ENCODE assay signal across 8 mouse cellular contexts in genomic region chr9:88326930-88327901, GRCm38 (mm10). TPM values are rescaled to one million over a fixed set of nuclear protein-coding genes. Genes with fewer than 3 reads are reported as not detected.
DNase-seq lines count a peak whose midpoint lies in the region; ATAC-seq and TF ChIP-seq lines count a peak whose summit lies in the region.

TSS of gene Nt5e (plus strand) at chr9:88327197.

- H3K9ac ChIP-seq in MEL (ENCODE audit: control insufficient read depth, low read depth, low read length, poor library complexity, severe bottlenecking), result no peak within 1 kb of the TSS
- peak within 1 kb of the TSS; percentile 63 for H3K9ac ChIP-seq in lung, embryonic 16.5 days (ENCODE audit: low read length)

- peak; percentile 93 for ATAC-seq in lung, embryonic 16.5 days (ENCODE audit: low read depth)

- peak; percentile 11 for DNase-seq in MEL (ENCODE audit: low read depth, low spot score)
- peak; percentile 73 for DNase-seq in cerebellum, adult 9-10 months
- DNase-seq in frontal cortex, postnatal 10 days (ENCODE audit: low spot score in 2 of 2), result peak; percentile 36 to 48
- peak; percentile 82 for DNase-seq in hindbrain, embryonic 10.5 days (ENCODE audit: low spot score)
- DNase-seq in layer of hippocampus, adult 9-11 months, result peak; percentile 79
- DNase-seq in ovary, postnatal 10 days (ENCODE audit: low spot score), result peak; percentile 33
- peak; percentile 55 for DNase-seq in thymus, postnatal 4 days

- no peaks in the 10 kb centered on the region for H3K9me3 ChIP-seq in MEL (replicated peaks; ENCODE audit: insufficient read depth, low read length)
- H3K9me3 ChIP-seq in hindbrain, embryonic 10.5 days, result peaks cover 9% of the 10 kb centered on the region; the same call in 1 of the 2 replicates
- H3K9me3 ChIP-seq in lung, embryonic 16.5 days (ENCODE audit: control insufficient read depth, low read length), result no peaks in the 10 kb centered on the region

- H3K79me2 ChIP-seq in MEL (ENCODE audit: control insufficient read depth, insufficient read depth, low read length, poor library complexity), result no peaks in the 10 kb centered on the region

- H3K4me1 ChIP-seq in MEL (ENCODE audit: control insufficient read depth in 1 of 2, insufficient read depth in 2 of 2, low read length in 2 of 2), result peaks cover 0 to 7% of the 10 kb centered on the region in 2 experiments; a peak in 2 of 4 replicates
- peaks cover 20% of the 10 kb centered on the region for H3K4me1 ChIP-seq in hindbrain, embryonic 10.5 days (replicated peaks)
- peaks cover 4% of the 10 kb centered on the region; the same call in 1 of the 2 replicates for H3K4me1 ChIP-seq in lung, embryonic 16.5 days (replicated peaks; ENCODE audit: control insufficient read depth, insufficient read depth, low read length)

- H3K27ac ChIP-seq in MEL (ENCODE audit: control insufficient read depth, low read depth, low read length), result no peak within 1 kb of the TSS
- H3K27ac ChIP-seq in hindbrain, embryonic 10.5 days, result peak within 1 kb of the TSS; percentile 78
- no peak within 1 kb of the TSS for H3K27ac ChIP-seq in lung, embryonic 16.5 days (ENCODE audit: low read length)

- no peak for TF ChIP-seq RAD21 in MEL (IDR thresholded peaks at IDR 0.05; ENCODE audit: low read depth, low read length)

- H3K36me3 ChIP-seq in MEL (ENCODE audit: control insufficient read depth in 1 of 2, insufficient read depth in 2 of 2, low read length in 2 of 2), result no peaks in the 10 kb centered on the region; a peak in 2 of 4 replicates
- no peaks in the 10 kb centered on the region for H3K36me3 ChIP-seq in hindbrain, embryonic 10.5 days
- H3K36me3 ChIP-seq in lung, embryonic 16.5 days (ENCODE audit: control insufficient read depth, insufficient read depth, low read length), result no peaks in the 10 kb centered on the region

- H3K4me2 ChIP-seq in lung, embryonic 16.5 days (ENCODE audit: low read depth, low read length), result peak within 1 kb of the TSS; percentile 98

- under 1% methylated on average over 66 of the region's 66 CpGs for WGBS in hindbrain, embryonic 10.5 days
- 1% methylated on average over 60 of the region's 66 CpGs for WGBS in lung, embryonic 16.5 days

- H3K27me3 ChIP-seq in MEL (ENCODE audit: control insufficient read depth in 1 of 2, insufficient read depth in 2 of 2, low read length in 2 of 2), result peaks cover 2 to 5% of the 10 kb centered on the region in 2 experiments; a peak in 3 of 4 replicates
- peaks cover 60% of the 10 kb centered on the region for H3K27me3 ChIP-seq in hindbrain, embryonic 10.5 days (ENCODE audit: insufficient read depth, poor library complexity, severe bottlenecking)
- peaks cover 8% of the 10 kb centered on the region for H3K27me3 ChIP-seq in lung, embryonic 16.5 days (ENCODE audit: control insufficient read depth, insufficient read depth, low read depth, low read length)

- no peak for TF ChIP-seq EP300 in MEL (IDR thresholded peaks at IDR 0.05; ENCODE audit: low read depth in 1 of 2, low read length in 2 of 2)

- no peak within 1 kb of the TSS; a peak in 1 of 4 replicates for H3K4me3 ChIP-seq in MEL (ENCODE audit: control insufficient read depth in 1 of 2, insufficient read depth in 1 of 2, low read depth in 2 of 2, low read length in 2 of 2)
- peak within 1 kb of the TSS; percentile 67 for H3K4me3 ChIP-seq in hindbrain, embryonic 10.5 days
- H3K4me3 ChIP-seq in lung, embryonic 16.5 days (ENCODE audit: low read length), result peak within 1 kb of the TSS; percentile 62

- TF ChIP-seq POLR2A in MEL (IDR thresholded peaks at IDR 0.05; ENCODE audit: control insufficient read depth in 1 of 2, insufficient read depth in 1 of 2, low read depth in 1 of 2, low read length in 2 of 2, poor library complexity in 1 of 2), result no peak

- no peak for TF ChIP-seq CTCF in MEL (IDR thresholded peaks at IDR 0.05 in 2 of 3, conservative IDR thresholded peaks at IDR 0.05 in 1 of 3; ENCODE audit: control insufficient read depth in 1 of 3, insufficient read depth in 1 of 3, low read depth in 2 of 3, low read length in 3 of 3, poor library complexity in 1 of 3, severe bottlenecking in 1 of 3)

TF ChIP-seq in MEL, 35 proteins besides CTCF, POLR2A, EP300 and RAD21:
- TF ChIP-seq TBP (IDR thresholded peaks at IDR 0.05; ENCODE audit: low read depth, low read length) (no peak), ZC3H11A (IDR thresholded peaks at IDR 0.05; ENCODE audit: low read depth, low read length) (no peak), POLR2AphosphoS2 (IDR thresholded peaks at IDR 0.05; ENCODE audit: low read length) (no peak), GATA1 (IDR thresholded peaks at IDR 0.05; ENCODE audit: low read depth, low read length) (no peak), NRF1 (IDR thresholded peaks at IDR 0.05; ENCODE audit: insufficient read depth, low read depth, low read length, poor library complexity, severe bottlenecking) (no peak), CHD1 (IDR thresholded peaks at IDR 0.05; ENCODE audit: low read depth, low read length) (no peak), RCOR1 (IDR thresholded peaks at IDR 0.05; ENCODE audit: low read depth, low read length) (no peak)

RNA-seq across cellular contexts. Expression of gene Nt5e, which starts in this region (rescaled TPM):
- 0.03 and 0.12 TPM in 2 replicates for total RNA-seq in MEL (2012; rRNA removed)
- polyA plus RNA-seq in MEL (2012; ENCODE audit: insufficient read depth in 1 of 2, insufficient read length in 2 of 2, low read depth in 1 of 2, low replicate concordance in 2 of 2, missing spikeins in 1 of 2), result under 1 TPM in 1 of 2 experiments, not detected in 1; 0.19 TPM
- polyA plus RNA-seq in hindbrain, embryonic 10.5 days (2016; fragmentation: Nextera tagmentation; extraction: Ambion mirVana), result 0.95 and 1.3 TPM in 2 replicates
- polyA plus RNA-seq in lung, embryonic 16.5 days (2015; fragmentation: Nextera tagmentation; extraction: Ambion mirVana), result 3.3 and 3.4 TPM in 2 replicates

Comparison
In these comparisons a context has a peak if more than half of its experiments do, and no peak if none do; other contexts are left out.
1. Peak in DNase-seq in MEL; RNA of the gene not detected or under 1 TPM.
2. DNase-seq: peak in every context shown above with its lines; median percentile 82 in hindbrain, embryonic 10.5 days; 79 in layer of hippocampus, adult 9-11 months; 73 in cerebellum, adult 9-10 months; 55 in thymus, postnatal 4 days; 42 in frontal cortex, postnatal 10 days; 33 in ovary, postnatal 10 days; 11 in MEL.
3. H3K4me3 ChIP-seq: peak in hindbrain, embryonic 10.5 days (single experiment) and lung, embryonic 16.5 days (single experiment); none in MEL (0 of 2).